Mouse (Mus musculus) embryonic facial prominence, embryonic 11.5 days (tissue): Measurements from ENCODE around the gene Aak1. TPM values are rescaled to one million over a fixed set of nuclear protein-coding genes. Genes with fewer than 3 reads are reported as not detected.
A peak's percentile ranks its signal among the peaks of the same experiment; 100 is the strongest.

Source experiments
- ATAC-seq: fragments of 200-750 bp; cut with Nextera tagmentation; replicated peaks from 2 replicates; pipeline ENCODE4 v1.8.0; 2017; ENCODE audit warnings: low read depth; ENCODE audit not compliant: insufficient number of reproducible peaks, low FRiP score, low TSS enrichment
- DNase-seq: peaks from one replicate; pipeline ENCODE4 v3.0.0-alpha.2; 2015; ENCODE audit warnings: low spot score
- H3K27ac ChIP-seq: fragments of 300-500 bp; sonication (generic); replicated peaks from 2 replicates; pipeline ENCODE4 v1.5.1; 2014; ENCODE audit warnings: mild to moderate bottlenecking, low read depth, low read length, control low read depth
- H3K27me3 ChIP-seq: fragments of 300-500 bp; sonication (generic); 2 replicates; pipeline ENCODE4 v1.6.1; 2014; ENCODE audit warnings: mild to moderate bottlenecking, low read length, moderate library complexity, mixed read lengths; ENCODE audit not compliant: control insufficient read depth, insufficient read depth
- H3K36me3 ChIP-seq: fragments of 300-500 bp; sonication (generic); replicated peaks from 2 replicates; pipeline ENCODE4 v1.6.1; 2014; ENCODE audit warnings: low read depth, mild to moderate bottlenecking, low read length, moderate library complexity, mixed read lengths; ENCODE audit not compliant: control insufficient read depth, insufficient read depth
- H3K4me1 ChIP-seq: fragments of 300-500 bp; sonication (generic); 2 replicates; pipeline ENCODE4 v1.6.1; 2014; ENCODE audit warnings: low read length, mixed read lengths; ENCODE audit not compliant: control insufficient read depth, insufficient read depth
- H3K4me2 ChIP-seq: fragments of 300-500 bp; sonication (generic); 2 replicates; pipeline ENCODE4 v1.6.1; 2014; ENCODE audit warnings: low read depth, mild to moderate bottlenecking, control low read depth, low read length, moderate library complexity
- H3K4me3 ChIP-seq: fragments of 300-500 bp; sonication (generic); 2 replicates; pipeline ENCODE4 v1.5.1; 2014; ENCODE audit warnings: low read depth, low read length, control low read depth
- H3K9ac ChIP-seq: fragments of 300-500 bp; sonication (generic); replicated peaks from 2 replicates; pipeline ENCODE4 v1.6.1; 2014; ENCODE audit warnings: mild to moderate bottlenecking, control low read depth, low read length
- H3K9me3 ChIP-seq: fragments of 300-500 bp; sonication (generic); replicated peaks from 2 replicates; pipeline ENCODE4 v1.6.1; 2016; ENCODE audit warnings: mild to moderate bottlenecking, low read length, inconsistent platforms, mixed read lengths; ENCODE audit not compliant: control insufficient read depth
- WGBS: fragments of 180-500 bp; shearing (Covaris S2); extraction: QIAGEN DNeasy Blood & Tissue Kit; methylation state at CpG from one replicate; pipeline ENCODE4 v1.1.7; 2014; 5-methylcytosine and 5-hydroxymethylcytosine counted together
- polyA plus RNA-seq: library from polyadenylated mRNA; unstranded; fragments of >200 nt; fragmentation: Nextera tagmentation; extraction: Ambion mirVana; gene quantifications from 2 replicates; pipeline ENCODE4 v1.2.1, GENCODE M21; 2014

The Aak1 gene
- polyA plus RNA-seq, 1 experiment from 2014 or later, result 17.3 TPM

- no peak for DNase-seq
- Histone ChIP-seq H3K9me3 (no peaks in the 10 kb centered on the region), H3K27ac (no peak overlapping the region), H3K36me3 (no peaks in the 10 kb centered on the region), H3K4me1 (no peaks in the 10 kb centered on the region; the same call in 1 of the 2 replicates), H3K4me3 (no peak overlapping the region), H3K4me2 (no peak overlapping the region), H3K27me3 (no peaks in the 10 kb centered on the region), H3K9ac (no peak overlapping the region)
- ATAC-seq, result no peak
- 89% methylated on average over 4 of the region's 4 CpGs for WGBS
Observed at GRCm38 (mm10) chr6:86846467-86846866, 2.9 kb upstream of the Aak1 start.

- no peak overlapping the region for H3K9ac ChIP-seq
Observed at GRCm38 (mm10) chr6:86847816-86848215, 1.5 kb upstream of the Aak1 start.

GRCm38 (mm10) chr6:86848580-86848914 lies 770 bp upstream of the Aak1 start:
- Histone ChIP-seq H3K4me1 (no peaks in the 10 kb centered on the region; the same call in 1 of the 2 replicates), H3K36me3 (no peaks in the 10 kb centered on the region), H3K27ac (peak overlapping the region; percentile 87), H3K27me3 (no peaks in the 10 kb centered on the region), H3K4me2 (peak overlapping the region; percentile 38), H3K9me3 (no peaks in the 10 kb centered on the region), H3K4me3 (peak overlapping the region; percentile 55), H3K9ac (peak overlapping the region; percentile 63)
- no peak for DNase-seq
- peak; percentile 26; the same call in 1 of the 2 replicates for ATAC-seq
- WGBS, result under 1% methylated on average over 12 of the region's 12 CpGs

More at GRCm38 (mm10) chr6:86847816-86848215, 1.5 kb upstream of the Aak1 start:
- 91% methylated on average over 8 of the region's 8 CpGs for WGBS
- Histone ChIP-seq H3K4me2 (no peak overlapping the region), H3K27me3 (no peaks in the 10 kb centered on the region), H3K36me3 (no peaks in the 10 kb centered on the region), H3K4me1 (no peaks in the 10 kb centered on the region; the same call in 1 of the 2 replicates), H3K27ac (no peak overlapping the region), H3K9me3 (no peaks in the 10 kb centered on the region), H3K4me3 (no peak overlapping the region)
- ATAC-seq, result no peak
- no peak for DNase-seq

- DNase-seq, result peak; percentile 55
- Histone ChIP-seq H3K27me3 (no peaks in the 10 kb centered on the region), H3K4me2 (peak overlapping the region; percentile 82), H3K9me3 (no peaks in the 10 kb centered on the region), H3K4me1 (no peaks in the 10 kb centered on the region; the same call in 1 of the 2 replicates), H3K9ac (peak overlapping the region; percentile 63), H3K36me3 (no peaks in the 10 kb centered on the region), H3K4me3 (peak overlapping the region; percentile 55), H3K27ac (peak overlapping the region; percentile 87)
- peak; percentile 57 for ATAC-seq
- under 1% methylated on average over 36 of the region's 36 CpGs for WGBS
Observed at GRCm38 (mm10) chr6:86849692-86850445, 552 bp downstream of the Aak1 start.

GRCm38 (mm10) chr6:86850588-86850987 lies 1.3 kb downstream of the Aak1 start:
- Histone ChIP-seq H3K4me1 (no peaks in the 10 kb centered on the region; the same call in 1 of the 2 replicates), H3K4me3 (peak overlapping the region; percentile 55), H3K27me3 (no peaks in the 10 kb centered on the region), H3K27ac (no peak overlapping the region), H3K4me2 (peak overlapping the region; percentile 82), H3K9ac (peak overlapping the region; percentile 63), H3K9me3 (no peaks in the 10 kb centered on the region), H3K36me3 (no peaks in the 10 kb centered on the region)
- ATAC-seq (no peak), DNase-seq (no peak)
- 23% methylated on average over 4 of the region's 4 CpGs for WGBS

GRCm38 (mm10) chr6:86851561-86851960 lies 2.2 kb downstream of the Aak1 start:
- peak overlapping the region; percentile 20; the same call in 1 of the 2 replicates for H3K9ac ChIP-seq
- 14% methylated on average over 1 of the region's 1 CpGs for WGBS

GRCm38 (mm10) chr6:86853928-86854327 lies 4.6 kb downstream of the Aak1 start:
- no peaks in the 10 kb centered on the region for H3K27me3 ChIP-seq
- 90% methylated on average over 3 of the region's 3 CpGs for WGBS
- no peaks in the 10 kb centered on the region; the same call in 1 of the 2 replicates for H3K4me1 ChIP-seq
- H3K9ac ChIP-seq, result no peak overlapping the region
- H3K4me3 ChIP-seq, result no peak overlapping the region
- no peaks in the 10 kb centered on the region for H3K9me3 ChIP-seq
- H3K27ac ChIP-seq, result no peak overlapping the region
- no peak for DNase-seq
- no peak for ATAC-seq
- H3K4me2 ChIP-seq, result no peak overlapping the region
- no peaks in the 10 kb centered on the region for H3K36me3 ChIP-seq

More at GRCm38 (mm10) chr6:86851561-86851960, 2.2 kb downstream of the Aak1 start:
- ATAC-seq (no peak), DNase-seq (no peak)
- no peaks in the 10 kb centered on the region for H3K9me3 ChIP-seq
- no peaks in the 10 kb centered on the region for H3K27me3 ChIP-seq
- H3K4me1 ChIP-seq, result no peaks in the 10 kb centered on the region; the same call in 1 of the 2 replicates
- H3K4me2 ChIP-seq, result peak overlapping the region; percentile 10; the same call in 1 of the 2 replicates
- H3K27ac ChIP-seq, result no peak overlapping the region
- no peak overlapping the region for H3K4me3 ChIP-seq
- no peaks in the 10 kb centered on the region for H3K36me3 ChIP-seq

- Histone ChIP-seq H3K27ac (no peak overlapping the region), H3K36me3 (no peaks in the 10 kb centered on the region), H3K4me2 (no peak overlapping the region), H3K9ac (no peak overlapping the region), H3K27me3 (no peaks in the 10 kb centered on the region), H3K4me3 (no peak overlapping the region), H3K9me3 (no peaks in the 10 kb centered on the region), H3K4me1 (no peaks in the 10 kb centered on the region; the same call in 1 of the 2 replicates)
- DNase-seq (no peak), ATAC-seq (no peak)
- 84% methylated on average over 4 of the region's 4 CpGs for WGBS
Observed at GRCm38 (mm10) chr6:86854941-86855340, 5.6 kb downstream of the Aak1 start.
